Mouse (Mus musculus) urinary bladder, postnatal 14 days (tissue): ENCODE results near the gene Dohh.
A peak's percentile ranks its signal among the peaks of the same experiment; 100 is the strongest.

Source experiments
- DNase-seq: peaks from one replicate; pipeline ENCODE4 v3.0.0; 2021; ENCODE audit warnings: low spot score

The Dohh gene

DNA sequence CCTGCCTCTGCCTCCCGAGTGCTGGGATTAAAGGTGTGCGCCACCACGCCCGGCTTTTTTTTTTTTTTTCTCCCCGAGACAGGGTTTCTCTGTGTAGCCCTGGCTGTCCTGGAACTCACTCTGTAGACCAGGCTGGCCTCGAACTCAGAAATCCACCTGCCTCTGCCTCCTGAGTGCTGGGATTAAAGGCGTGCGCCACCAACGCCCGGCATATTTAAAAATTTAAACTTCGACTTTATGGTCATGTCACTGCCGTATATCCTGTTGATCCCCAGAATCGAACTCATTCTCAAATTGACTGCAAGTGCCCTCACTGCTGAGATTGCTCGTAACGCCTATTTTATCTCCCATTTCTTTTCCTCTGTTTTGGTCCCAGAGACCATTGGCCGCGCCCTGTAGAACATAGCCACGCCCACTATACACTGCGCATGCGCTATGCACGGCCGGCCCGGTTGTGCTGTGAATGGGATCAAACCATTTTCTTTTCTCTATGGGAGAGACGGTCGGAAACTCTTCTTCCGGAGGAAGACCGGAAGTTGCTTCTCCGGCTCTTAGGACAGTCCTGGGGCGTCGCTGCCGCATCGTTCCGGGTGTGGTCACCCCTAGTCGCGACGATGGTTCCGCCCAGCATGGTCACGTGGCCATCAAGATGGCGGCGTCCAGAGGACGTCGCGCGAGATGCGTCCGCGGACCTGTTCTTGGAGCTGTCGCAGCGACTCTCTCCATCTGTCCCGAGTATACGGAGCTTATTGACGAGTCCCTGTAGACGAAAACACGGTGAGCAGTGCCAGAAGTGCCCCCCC, at the start of gene Dohh, which contains the start of gene Gm48551:
Gene Dohh (plus strand): TSS at position 627 of the 803 bp plus-strand sequence.
Gene Gm48551 (plus strand): TSS at position 665 of the 803 bp plus-strand sequence.
- peak; percentile 100 for DNase-seq

GRCm38 (mm10) chr10:81335393-81336340, 48.6 kb upstream of the Dohh start:
- no peak for DNase-seq

DNA sequence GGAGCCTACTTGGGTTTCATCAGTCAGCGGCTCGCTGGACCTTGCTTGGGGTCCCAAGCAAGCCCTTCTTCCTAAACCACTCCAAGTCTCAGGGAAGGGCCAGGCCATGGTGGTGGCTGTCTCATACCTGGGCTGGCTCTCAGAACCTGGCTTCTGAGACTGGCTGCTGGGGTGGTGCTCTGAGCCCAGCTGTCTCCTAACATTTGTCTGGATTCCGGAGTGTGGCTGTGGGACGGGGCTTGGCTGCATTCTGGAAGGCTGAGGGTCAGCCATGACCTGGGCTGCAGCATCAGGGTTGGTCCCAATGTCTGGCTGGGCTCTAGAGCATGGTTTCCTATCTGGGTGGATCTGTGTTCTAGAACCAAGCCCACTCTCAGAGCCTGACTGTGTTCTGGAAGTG, 47.7 kb upstream of the Dohh start:
- DNase-seq = no peak

DNA sequence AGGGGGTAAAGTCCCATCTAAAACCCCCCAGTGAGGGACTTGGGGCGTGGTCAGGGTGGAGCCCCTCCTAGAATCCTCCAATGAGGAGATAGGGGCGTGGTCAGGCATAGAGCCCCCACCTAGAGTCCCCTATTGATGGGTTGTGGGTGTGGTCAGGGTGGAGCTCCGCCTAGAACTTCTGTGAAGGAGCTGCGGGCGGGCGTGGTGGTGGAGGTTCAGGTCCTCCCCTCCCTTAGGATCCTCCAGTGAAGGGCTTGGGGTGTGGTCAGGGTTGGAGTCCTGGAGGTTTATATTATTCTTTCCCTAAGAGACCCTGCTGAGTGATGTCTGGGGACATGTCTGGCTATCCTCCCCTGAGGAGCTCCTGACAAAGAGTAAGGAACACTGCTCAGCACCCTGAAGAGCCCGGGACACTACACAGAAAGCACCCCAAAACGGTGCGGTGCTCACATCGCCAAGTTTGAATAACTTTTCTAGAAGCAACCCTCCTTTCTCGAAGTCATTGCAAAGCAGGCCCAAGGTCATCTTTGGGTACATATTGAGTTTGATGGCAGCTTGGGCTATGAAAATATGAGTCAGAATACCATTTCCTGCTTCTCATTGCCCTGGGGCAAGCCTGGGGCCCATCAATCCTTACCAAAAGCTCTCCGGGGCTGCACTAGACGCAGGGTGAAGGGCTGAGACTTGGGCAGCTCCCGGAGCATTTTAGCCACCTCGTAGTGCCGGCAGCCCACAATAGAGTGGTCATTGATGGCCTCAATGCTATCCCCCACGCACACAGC, 43.5 kb upstream of the Dohh start:
- no peak for DNase-seq

DNA sequence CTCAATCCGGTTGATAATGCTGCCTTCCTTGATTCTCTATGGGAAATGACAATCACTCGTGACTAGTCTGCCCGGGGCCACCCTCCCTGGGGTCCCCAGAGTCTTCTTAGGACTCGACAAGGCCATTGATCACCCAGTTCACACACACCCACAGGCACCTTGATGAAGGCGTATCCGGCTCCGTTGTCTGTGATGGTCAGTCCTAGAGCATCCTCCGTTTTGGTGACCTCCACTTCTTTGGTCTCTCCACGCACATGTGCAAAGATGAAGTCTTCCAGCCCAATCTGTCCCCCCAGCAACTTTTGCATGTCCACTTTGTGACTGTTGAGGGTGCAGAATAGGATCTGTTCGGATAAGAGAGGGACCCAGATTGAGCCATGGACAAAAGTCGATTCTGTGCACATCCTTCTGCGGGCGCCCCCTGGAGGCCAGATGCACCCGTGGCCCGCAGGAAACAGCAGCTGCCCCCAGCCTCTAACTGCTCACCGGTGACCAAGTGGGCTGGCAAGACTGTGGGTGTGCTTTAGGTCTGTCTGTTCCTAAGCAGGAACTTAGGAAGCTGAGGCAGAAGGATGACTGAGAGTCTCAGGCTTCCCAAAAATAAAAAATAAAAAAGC, 42.8 kb upstream of the Dohh start:
- peak; percentile 70 for DNase-seq

DNA sequence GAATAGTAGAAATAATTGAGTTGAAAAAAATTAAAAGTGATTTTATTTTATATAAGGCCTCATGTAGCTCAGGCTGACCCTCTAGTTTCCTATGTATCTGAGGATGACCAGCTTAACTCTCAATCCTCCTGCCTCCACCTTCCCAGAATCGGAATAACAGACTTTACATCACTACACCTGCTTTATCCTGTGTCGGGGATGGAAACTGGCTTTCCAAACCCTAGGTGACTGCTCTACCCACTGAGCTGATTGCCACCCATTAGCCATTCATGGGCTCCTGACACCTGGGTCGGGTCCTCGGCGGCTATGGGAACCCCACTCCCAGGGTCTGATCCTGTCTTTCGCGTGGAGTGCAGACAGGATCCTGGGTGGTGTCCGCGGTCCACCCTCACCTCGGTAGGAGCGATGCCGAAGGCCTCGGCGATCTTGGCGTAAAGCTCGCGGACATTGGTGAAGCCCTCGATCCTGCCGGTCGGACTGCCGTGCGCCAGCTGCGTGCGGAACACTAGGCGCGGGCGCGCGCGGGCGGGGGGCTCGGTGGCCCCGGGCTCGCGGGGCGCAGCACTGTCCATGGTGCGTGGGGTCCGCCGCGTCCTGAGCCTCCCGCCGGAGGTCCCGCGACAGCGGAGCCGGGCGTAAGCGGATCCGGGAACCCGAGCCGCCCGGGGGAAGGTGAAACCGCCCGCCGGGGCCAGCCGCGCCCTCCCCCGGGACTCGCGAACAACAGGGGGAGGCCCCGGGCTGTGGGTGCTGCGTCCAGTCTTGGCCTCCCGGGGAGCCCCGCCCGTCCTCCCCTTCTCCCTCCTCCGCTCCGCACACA, 41.3 kb upstream of the Dohh start, which contains the start of gene Gipc3:
Gene Gipc3 (minus strand): TSS at position 581 of the 820 bp plus-strand sequence.
- DNase-seq = no peak

DNA sequence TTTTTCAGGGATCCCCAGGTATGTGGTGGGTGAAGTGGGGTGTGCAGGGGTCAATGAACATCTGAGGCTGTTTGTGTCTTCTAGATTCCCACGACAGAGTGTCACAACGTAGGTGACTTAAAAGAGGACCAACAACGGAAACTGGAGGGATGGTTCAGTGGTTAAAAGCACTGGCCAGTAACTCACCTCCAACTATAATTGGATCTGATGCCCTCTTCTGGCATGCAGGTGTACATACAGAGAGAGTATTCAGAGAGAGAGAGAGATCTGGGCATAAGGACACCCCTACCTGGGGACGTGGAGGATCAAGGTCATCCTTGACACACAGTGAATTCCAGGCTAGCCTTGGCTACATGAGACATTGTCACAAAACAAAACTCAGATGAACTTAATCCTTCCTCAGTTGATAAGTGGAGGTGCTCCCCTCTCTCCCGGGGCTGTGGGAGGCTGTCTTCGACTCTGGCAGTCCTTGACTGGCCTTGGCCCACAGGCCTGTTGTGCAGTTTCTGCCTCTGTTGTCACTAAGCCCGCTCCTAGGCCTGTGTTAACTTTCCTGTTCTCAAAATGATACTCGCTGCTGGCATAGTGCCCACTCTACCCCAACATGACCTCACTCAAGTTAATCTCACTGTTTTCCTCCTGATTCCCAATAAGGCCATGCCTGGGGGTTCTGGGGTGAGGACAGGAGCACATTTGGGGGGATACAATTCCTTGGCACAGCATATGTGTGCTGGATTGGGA, 39.6 kb upstream of the Dohh start:
- no peak for DNase-seq

- DNase-seq = no peak
Observed at GRCm38 (mm10) chr10:81345162-81345534, 39.1 kb upstream of the Dohh start.

DNA sequence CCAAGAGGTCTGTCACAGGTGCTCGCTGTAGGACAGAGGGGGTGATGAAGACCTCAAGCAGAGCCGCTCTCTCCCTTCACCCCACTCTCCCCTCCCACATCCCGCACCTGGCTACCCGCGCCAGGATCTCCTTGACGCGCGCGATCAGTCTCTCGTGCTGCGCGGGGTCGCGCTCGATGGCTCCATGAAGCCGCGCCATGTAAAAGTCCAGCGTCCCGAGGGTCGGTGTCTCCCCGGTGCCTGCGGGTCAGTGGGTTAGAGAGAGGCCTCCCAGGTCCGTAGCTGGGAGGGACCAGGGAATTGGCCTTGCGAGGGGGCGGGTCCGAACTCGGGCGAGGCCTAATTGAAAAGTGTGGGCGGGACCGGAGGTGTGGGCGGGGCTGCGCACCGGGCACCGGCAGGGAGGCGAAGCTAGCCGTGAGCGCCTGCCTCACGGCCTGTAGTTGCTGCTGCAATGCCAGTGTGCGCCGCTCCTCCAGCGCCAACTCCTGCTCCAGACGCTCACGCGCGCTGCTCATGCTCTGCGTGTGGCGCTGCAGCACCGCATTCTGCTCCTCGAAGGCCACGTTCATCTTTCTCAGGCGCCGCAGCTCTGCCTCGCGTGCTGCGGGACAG, 37.7 kb upstream of the Dohh start:
- peak; percentile 77 for DNase-seq

DNA sequence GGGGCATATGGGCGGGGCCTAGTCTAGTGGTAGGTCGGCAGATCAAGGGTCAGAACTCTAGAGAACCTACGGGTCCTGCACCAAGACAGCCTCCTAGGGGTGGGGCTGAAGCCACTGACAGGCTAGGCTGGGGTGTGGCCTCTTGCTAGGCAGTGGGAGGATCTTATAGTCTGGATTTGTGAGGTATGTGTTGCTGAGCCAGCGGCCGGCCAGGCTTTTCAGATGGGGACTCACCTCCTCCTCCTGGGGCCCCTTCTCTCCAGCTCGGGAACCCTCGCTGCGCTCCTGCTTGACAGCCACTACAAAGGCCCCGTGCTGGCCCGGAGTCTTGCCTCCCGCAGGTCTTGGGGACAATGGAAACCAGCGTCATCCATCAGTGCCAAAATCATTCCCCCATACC, 35.1 kb upstream of the Dohh start:
- peak; percentile 64 for DNase-seq

- no peak for DNase-seq
Observed at GRCm38 (mm10) chr10:81349961-81350350, 34.3 kb upstream of the Dohh start.

- peak; percentile 99 for DNase-seq
Observed at GRCm38 (mm10) chr10:81350351-81351063, 33.7 kb upstream of the Dohh start, which contains the start of gene Hmg20b. Hmg20b (minus strand) TSS chr10:81350480.

GRCm38 (mm10) chr10:81351678-81352291, 32.4 kb upstream of the Dohh start:
- DNase-seq = no peak

GRCm38 (mm10) chr10:81354738-81355477, 29.3 kb upstream of the Dohh start:
- DNase-seq = no peak

DNA sequence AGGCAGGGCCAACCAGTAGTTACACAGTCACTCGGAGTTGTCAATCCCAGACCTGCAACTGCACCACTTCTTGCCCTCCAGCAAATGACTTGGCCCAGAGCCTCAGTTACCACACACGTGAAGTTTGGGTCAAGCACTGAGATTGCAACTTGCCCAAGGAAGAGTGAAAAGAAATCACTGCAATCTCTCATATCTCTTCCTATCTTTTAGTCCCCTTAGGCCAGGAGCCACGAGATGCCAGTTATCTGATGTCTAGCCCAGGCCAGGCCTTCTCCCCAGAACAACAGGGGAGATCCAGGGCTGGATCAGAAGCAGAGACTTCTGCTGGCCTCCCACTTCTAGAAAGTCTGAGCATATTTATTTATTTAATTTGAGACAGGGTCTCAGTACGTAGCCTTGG, 28.7 kb upstream of the Dohh start:
- DNase-seq = no peak

- no peak for DNase-seq
Observed at GRCm38 (mm10) chr10:81356352-81356990, 27.8 kb upstream of the Dohh start.
